Mouse (Mus musculus) small intestine, adult 2 months (tissue): Measurements from ENCODE around the gene Chl1.

ENCODE experiments used
- CTCF ChIP-seq: fragments of 200-500 bp; IDR thresholded peaks from 2 replicates; pipeline ENCODE4 v1.5.1; 2012; ENCODE audit warnings: low read depth, mild to moderate bottlenecking, control low read depth, inconsistent platforms, low read length, moderate library complexity, mixed read lengths; ENCODE audit not compliant: insufficient replicate concordance, insufficient read length; ENCODE audit errors: extremely low read depth
- POLR2A ChIP-seq: fragments of 200-500 bp; IDR thresholded peaks from 2 replicates; pipeline ENCODE4 v1.6.1; 2012; ENCODE audit warnings: low read depth, mild to moderate bottlenecking, control low read depth, inconsistent platforms, low read length, moderate library complexity

- TF ChIP-seq CTCF: no peak
- TF ChIP-seq POLR2A: no peak
These were observed 111.8 kb downstream of the Chl1 start for GRCm38 (mm10) chr6:103622117-103622713.
